Mouse (Mus musculus) midbrain, embryonic 16.5 days (tissue): ENCODE results near the gene Satl1. TPM values are rescaled to one million over a fixed set of nuclear protein-coding genes. Genes with fewer than 3 reads are reported as not detected.
A peak's percentile ranks its signal among the peaks of the same experiment; 100 is the strongest.
"Not testable (repeated sequence)": the region's sequence is repeated elsewhere in the genome, so short reads cannot be mapped to it uniquely, and the experiment has no call there.

Experiments
- ATAC-seq: fragments of 200-750 bp; cut with Nextera tagmentation; 2 replicates; pipeline ENCODE4 v1.8.0; 2017; ENCODE audit warnings: moderate TSS enrichment
- H3K27ac ChIP-seq: fragments of 300-500 bp; sonication (generic); 2 replicates; pipeline ENCODE4 v1.5.1; 2014; ENCODE audit warnings: mild to moderate bottlenecking, low read length, mixed read lengths
- H3K27me3 ChIP-seq: fragments of 300-500 bp; sonication (generic); 2 replicates; pipeline ENCODE4 v1.6.1; 2014; ENCODE audit warnings: low read depth, low read length, mixed read lengths; ENCODE audit not compliant: control insufficient read depth, insufficient read depth
- H3K36me3 ChIP-seq: fragments of 300-500 bp; sonication (generic); 2 replicates; pipeline ENCODE4 v1.6.1; 2014; ENCODE audit warnings: mild to moderate bottlenecking, low read length, moderate library complexity, mixed read lengths; ENCODE audit not compliant: control insufficient read depth, insufficient read depth
- H3K4me1 ChIP-seq: fragments of 300-500 bp; sonication (generic); 2 replicates; pipeline ENCODE4 v1.6.1; 2014; ENCODE audit warnings: mild to moderate bottlenecking, low read length, mixed read lengths; ENCODE audit not compliant: control insufficient read depth, insufficient read depth
- H3K4me2 ChIP-seq: fragments of 300-500 bp; sonication (generic); 2 replicates; pipeline ENCODE4 v1.6.1; 2014; ENCODE audit warnings: mild to moderate bottlenecking, low read length, mixed read lengths
- H3K4me3 ChIP-seq: fragments of 300-500 bp; sonication (generic); 2 replicates; pipeline ENCODE4 v1.5.1; 2014; ENCODE audit warnings: low read depth, mild to moderate bottlenecking, low read length, moderate library complexity, mixed read lengths
- H3K9ac ChIP-seq: fragments of 300-500 bp; sonication (generic); 2 replicates; pipeline ENCODE4 v1.6.1; 2014; ENCODE audit warnings: low read depth, low read length, mixed read lengths
- H3K9me3 ChIP-seq: fragments of 300-500 bp; sonication (generic); replicated peaks from 2 replicates; pipeline ENCODE4 v1.6.1; 2014; ENCODE audit warnings: mild to moderate bottlenecking, low read length, mixed read lengths; ENCODE audit not compliant: control insufficient read depth, poor library complexity, severe bottlenecking
- WGBS: fragments of 180-500 bp; shearing (Covaris S2); extraction: QIAGEN DNeasy Blood & Tissue Kit; methylation state at CpG from one replicate; pipeline ENCODE4 v1.1.7; 2014; 5-methylcytosine and 5-hydroxymethylcytosine counted together
- polyA plus RNA-seq: library from polyadenylated mRNA; unstranded; fragments of >200 nt; fragmentation: Nextera tagmentation; extraction: Ambion mirVana; gene quantifications from 2 replicates; pipeline ENCODE4 v1.2.1, GENCODE M21; 2015

Satl1 gene
- polyA plus RNA-seq, result not detected in 2 replicates

DNA sequence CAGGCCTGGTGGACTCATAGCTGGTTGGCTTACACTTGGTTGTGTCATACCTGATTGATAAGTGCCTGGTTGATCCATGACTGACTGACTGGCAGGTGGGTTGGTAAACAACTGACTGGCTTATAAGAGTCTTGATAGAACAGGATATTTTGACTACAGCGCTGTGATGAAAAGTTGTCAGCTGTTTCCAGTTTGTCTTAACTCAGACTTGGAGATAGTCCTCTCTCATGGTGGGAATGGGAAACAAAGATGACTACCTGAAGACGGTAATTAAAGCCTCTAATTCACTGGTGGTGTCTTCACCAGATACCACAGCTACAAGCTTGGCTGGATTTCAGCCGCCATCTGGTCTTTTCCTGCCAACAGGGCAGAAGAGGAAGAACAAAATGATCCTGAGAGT, at the start of gene Satl1:
Gene Satl1 (minus strand): TSS at position 101 of the 400 bp plus-strand sequence.
- Histone ChIP-seq H3K27me3 (no peaks in the 10 kb centered on the region), H3K27ac (no peak within 1 kb of the TSS), H3K4me3 (no peak within 1 kb of the TSS), H3K4me2 (no peak within 1 kb of the TSS), H3K36me3 (no peaks in the 10 kb centered on the region), H3K9me3 (no peaks in the 10 kb centered on the region), H3K4me1 (no peaks in the 10 kb centered on the region), H3K9ac (no peak within 1 kb of the TSS)
- ATAC-seq, result no peak
- 87% methylated on average over 3 of the region's 3 CpGs for WGBS

DNA sequence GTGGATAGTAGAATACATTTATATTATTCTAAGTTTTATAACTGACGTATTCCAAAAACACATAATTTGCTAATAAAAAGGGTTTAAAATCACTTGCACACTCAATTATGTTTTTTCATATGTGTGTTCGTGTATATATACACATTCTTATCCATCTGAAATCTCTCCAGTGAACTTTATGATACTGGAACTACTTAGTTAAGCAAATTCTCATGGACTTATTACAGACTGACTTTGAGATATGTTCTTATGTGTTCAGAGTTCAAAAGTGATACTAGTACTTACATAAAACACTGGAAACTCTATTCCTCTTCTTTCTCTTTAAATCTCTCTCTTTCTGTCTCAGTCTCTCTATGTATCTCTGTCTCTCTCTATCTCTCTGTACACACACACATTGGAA, 31.5 kb upstream of the Satl1 start:
- H3K27me3 ChIP-seq, result no peaks in the 10 kb centered on the region

DNA sequence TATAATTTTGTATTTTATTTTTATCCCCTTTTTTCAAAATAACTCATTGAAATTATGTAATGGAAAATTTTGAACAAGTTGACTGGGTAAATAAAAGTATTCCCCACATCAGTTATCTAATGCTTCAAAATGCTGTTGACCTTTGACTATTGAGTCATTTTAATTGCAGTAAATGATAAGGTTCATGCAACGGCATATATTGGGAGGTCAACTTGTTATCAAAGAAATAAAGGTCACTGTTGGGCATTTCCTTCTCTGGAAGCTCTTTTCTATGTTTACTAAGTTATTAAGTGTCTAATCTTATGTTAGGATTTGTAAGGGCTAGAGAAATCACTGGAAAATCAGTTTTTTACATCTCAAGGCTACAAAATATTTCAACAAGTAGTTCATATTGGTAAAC, 31.0 kb upstream of the Satl1 start:
- H3K4me3 ChIP-seq, result no peak overlapping the region
- H3K27ac ChIP-seq, result no peak overlapping the region
- WGBS, result 90% methylated on average over 1 of the region's 1 CpGs
- H3K36me3 ChIP-seq, result no peaks in the 10 kb centered on the region
- no peak overlapping the region for H3K4me2 ChIP-seq
- H3K9me3 ChIP-seq, result no peaks in the 10 kb centered on the region
- H3K27me3 ChIP-seq, result no peaks in the 10 kb centered on the region
- ATAC-seq, result no peak
- no peaks in the 10 kb centered on the region for H3K4me1 ChIP-seq
- no peak overlapping the region for H3K9ac ChIP-seq

More for the DNA sequence above, 31.5 kb upstream of the Satl1 start:
- no peak for ATAC-seq
- Histone ChIP-seq H3K9me3 (no peaks in the 10 kb centered on the region), H3K4me2 (no peak overlapping the region), H3K36me3 (no peaks in the 10 kb centered on the region), H3K27ac (no peak overlapping the region), H3K4me1 (no peaks in the 10 kb centered on the region), H3K4me3 (no peak overlapping the region), H3K9ac (no peak overlapping the region)
- WGBS, result 89% methylated on average over 2 of the region's 2 CpGs

DNA sequence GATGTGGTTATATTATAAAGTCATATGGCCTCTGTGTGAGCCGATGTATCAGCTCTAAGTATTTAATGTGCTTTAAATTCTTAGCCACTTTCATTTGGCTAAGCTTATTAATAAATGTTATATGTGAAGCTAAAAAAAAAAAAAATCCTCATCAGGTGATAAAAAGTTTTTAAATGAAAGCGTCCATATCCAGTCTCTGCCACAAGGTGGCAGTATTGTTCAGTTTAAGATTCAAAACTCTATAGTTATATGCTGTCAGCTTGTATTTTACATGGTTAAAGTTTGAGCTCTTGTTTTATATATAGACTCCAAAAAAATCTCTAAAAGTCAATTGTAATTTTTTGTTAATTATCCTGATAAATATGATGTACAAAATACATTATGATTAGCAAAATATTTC, 16.4 kb upstream of the Satl1 start:
- H3K4me3 ChIP-seq, H3K9ac ChIP-seq, H3K4me2 ChIP-seq, H3K27ac ChIP-seq, H3K9me3 ChIP-seq, H3K27me3 ChIP-seq, H3K36me3 ChIP-seq, H3K4me1 ChIP-seq, ATAC-seq: not testable (repeated sequence)
- 47% methylated on average over 2 of the region's 2 CpGs for WGBS

DNA sequence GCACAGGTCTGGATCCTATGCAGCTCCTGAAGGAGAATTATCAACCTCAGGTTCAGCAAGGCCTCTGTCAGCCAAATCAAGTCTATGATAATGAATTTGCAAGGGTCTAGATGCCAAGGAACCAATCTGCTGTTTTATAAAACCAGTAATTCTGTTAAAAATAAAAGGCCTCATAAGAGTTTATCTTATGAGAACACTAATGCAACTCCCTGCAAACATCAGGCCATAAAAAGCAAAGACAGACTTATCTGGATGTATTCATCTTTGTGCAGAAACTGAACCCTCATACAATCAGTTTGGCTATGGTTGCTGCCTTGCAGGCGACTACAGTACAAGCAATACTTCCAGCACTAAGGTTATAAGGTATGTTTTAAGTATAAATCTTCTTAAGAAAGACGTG, 5.7 kb upstream of the Satl1 start:
- no peaks in the 10 kb centered on the region for H3K9me3 ChIP-seq
- no peak overlapping the region for H3K4me3 ChIP-seq
- H3K4me2 ChIP-seq, result no peak overlapping the region
- no peaks in the 10 kb centered on the region for H3K36me3 ChIP-seq
- no peaks in the 10 kb centered on the region for H3K27me3 ChIP-seq
- WGBS, result 75% methylated on average over 2 of the region's 2 CpGs
- no peaks in the 10 kb centered on the region for H3K4me1 ChIP-seq
- H3K9ac ChIP-seq, result no peak overlapping the region
- no peak overlapping the region for H3K27ac ChIP-seq
- ATAC-seq, result no peak

DNA sequence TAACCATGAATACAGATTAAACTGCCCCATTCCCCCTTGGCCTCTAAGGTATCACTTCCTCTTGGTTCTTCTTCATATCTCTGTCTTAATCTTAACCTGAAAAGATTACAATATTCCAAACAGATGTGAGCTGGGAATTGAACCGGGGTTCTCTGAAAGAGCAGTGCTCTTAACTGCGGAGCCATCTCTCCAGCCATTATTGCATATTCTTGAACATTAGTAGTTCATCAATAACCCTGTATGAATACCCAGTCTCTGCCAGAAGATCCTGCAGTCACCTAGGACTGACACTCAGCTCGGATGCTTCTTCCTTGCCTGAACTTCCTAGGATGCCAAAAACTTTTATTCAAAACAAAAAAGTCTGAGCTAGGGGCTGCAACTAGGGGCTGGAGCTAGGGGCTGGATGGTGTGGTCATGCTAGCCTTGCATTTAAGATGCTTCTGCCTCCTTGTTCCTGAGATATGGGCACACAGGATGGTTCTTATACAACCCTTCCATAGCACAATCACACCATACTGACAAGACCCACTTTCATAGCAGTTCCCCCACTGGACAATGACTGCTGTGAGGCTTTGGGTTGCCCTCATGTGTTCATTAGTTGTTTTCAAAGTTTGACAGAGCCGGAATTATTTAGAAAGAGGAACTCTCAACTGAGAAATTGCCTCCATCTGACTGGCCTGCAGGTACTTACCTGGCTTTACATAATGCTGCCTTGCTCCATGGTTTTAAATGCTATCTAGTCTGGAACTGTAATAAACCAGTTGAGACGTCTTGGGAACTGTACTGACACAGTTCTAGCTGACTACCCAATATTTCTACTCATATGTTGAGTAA, 35.8 kb downstream of the Satl1 start:
- not testable (repeated sequence) for H3K27ac ChIP-seq, H3K9ac ChIP-seq, H3K27me3 ChIP-seq, H3K4me3 ChIP-seq, H3K9me3 ChIP-seq, H3K36me3 ChIP-seq, H3K4me2 ChIP-seq, H3K4me1 ChIP-seq
- peak; percentile 97 for ATAC-seq
- WGBS, result 85% methylated on average over 5 of the region's 5 CpGs

DNA sequence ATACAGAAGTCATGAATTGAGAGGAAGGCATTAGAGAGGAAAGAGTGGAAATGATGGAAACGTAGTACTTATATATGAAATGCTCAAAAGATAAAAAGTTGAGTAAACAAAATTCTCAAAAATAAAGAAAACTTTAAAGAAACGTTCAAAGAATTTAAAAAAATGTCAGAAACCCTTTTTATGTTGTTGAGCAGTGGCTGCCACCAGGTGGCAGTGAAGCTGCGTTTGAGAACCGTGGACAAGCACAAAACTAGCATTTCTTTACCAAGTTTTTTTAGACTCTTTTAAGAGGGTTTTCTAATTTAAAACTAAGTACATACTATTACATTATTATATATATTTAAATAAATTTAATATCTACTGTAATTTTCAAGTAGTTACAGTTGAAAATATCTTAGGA, 38.2 kb downstream of the Satl1 start:
- Histone ChIP-seq H3K27me3 (no peaks in the 10 kb centered on the region), H3K4me2 (no peak overlapping the region), H3K9ac (no peak overlapping the region), H3K4me1 (no peaks in the 10 kb centered on the region), H3K4me3 (no peak overlapping the region), H3K36me3 (no peaks in the 10 kb centered on the region), H3K27ac (no peak overlapping the region), H3K9me3 (no peaks in the 10 kb centered on the region)
- no peak for ATAC-seq
- WGBS, result 43% methylated on average over 4 of the region's 4 CpGs

DNA sequence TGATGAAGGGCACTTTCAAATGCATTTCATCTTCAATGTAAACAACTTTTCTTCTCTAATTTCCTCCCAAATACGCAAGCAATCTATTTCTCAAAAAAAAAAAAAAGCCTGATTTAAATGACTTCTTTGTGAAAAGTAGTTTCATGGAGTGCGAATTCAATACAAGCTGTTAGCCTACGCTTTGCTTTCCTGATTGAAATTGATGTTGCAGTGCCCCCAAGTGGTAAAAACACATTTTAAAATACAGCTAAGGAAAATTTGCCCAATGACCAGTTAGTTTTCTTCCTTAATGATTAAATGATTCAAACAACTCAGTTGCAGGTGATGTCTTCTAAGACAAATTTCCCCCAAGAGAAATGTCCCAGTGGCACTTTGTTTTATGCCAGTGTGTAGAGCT, 58.2 kb downstream of the Satl1 start:
- WGBS, result 25% methylated on average over 3 of the region's 3 CpGs
- Histone ChIP-seq H3K4me3 (no peak overlapping the region), H3K27ac (no peak overlapping the region), H3K4me2 (no peak overlapping the region), H3K36me3 (no peaks in the 10 kb centered on the region), H3K4me1 (no peaks in the 10 kb centered on the region), H3K9ac (no peak overlapping the region), H3K27me3 (no peaks in the 10 kb centered on the region), H3K9me3 (peaks cover 2% of the 10 kb centered on the region; the same call in 1 of the 2 replicates)
- ATAC-seq, result 0 out of 2 replicates have a peak, but pooled peaks have one; percentile 45

DNA sequence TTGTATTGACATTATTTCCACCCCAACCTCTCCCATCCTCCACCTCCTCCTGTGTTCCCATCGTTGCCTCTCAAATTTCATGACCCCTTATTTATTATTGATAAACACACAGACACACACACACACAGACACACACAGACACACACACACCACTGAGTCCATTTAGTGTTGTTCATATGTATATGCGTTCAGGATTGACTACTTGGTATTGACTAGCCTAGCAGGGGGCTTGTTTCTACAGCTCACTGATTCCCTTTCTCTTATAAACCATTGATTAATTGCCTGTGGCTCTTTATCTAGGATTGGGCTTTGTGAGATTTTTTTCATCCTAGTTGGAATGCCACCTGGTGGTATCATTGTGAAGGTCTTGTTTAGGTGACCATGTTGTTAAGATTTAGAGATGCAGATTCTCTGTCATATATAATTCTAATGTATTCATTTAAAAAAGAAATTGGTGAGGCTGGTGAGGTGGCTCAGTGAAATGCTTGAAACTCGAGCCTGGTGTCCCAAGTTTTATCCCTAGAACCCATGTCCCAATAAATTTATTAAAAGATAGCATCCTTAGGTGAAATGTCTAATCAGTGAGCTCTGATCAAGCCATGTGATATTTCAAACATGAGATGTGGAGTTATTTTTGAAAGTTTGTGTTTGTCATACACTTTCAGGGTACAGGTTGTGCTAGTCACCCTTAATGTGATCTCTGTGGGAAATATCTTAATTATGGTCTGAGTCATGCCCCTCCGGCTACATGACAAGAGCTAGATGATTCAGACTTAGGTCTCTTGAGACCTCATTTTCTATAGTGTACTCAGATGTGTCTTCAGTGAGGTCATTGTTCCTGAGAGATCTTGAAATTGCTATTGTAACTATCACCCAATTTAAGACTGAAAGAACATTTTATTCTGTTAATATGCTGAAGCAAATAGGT, 58.8 kb downstream of the Satl1 start:
- Histone ChIP-seq H3K4me3 (no peak overlapping the region), H3K36me3 (no peaks in the 10 kb centered on the region), H3K9me3 (peaks cover 2% of the 10 kb centered on the region; the same call in 1 of the 2 replicates), H3K4me1 (no peaks in the 10 kb centered on the region), H3K27me3 (no peaks in the 10 kb centered on the region), H3K27ac (no peak overlapping the region), H3K9ac (no peak overlapping the region), H3K4me2 (no peak overlapping the region)
- WGBS, result 55% methylated on average over 4 of the region's 4 CpGs
- ATAC-seq, result no peak
